Mouse (Mus musculus) midbrain, embryonic 12.5 days (tissue): ENCODE measurements around the gene Chrm3. TPM values are rescaled to one million over a fixed set of nuclear protein-coding genes. Genes with fewer than 3 reads are reported as not detected.
"Not testable (repeated sequence)": the region's sequence is repeated elsewhere in the genome, so short reads cannot be mapped to it uniquely, and the experiment has no call there.

Source experiments
- ATAC-seq: fragments of 200-750 bp; cut with Nextera tagmentation; 2 replicates; pipeline ENCODE4 v1.8.0; 2017; ENCODE audit warnings: low read depth, moderate TSS enrichment, moderate library complexity; ENCODE audit not compliant: low FRiP score
- H3K27ac ChIP-seq: fragments of 300-500 bp; sonication (generic); replicated peaks from 2 replicates; pipeline ENCODE4 v1.5.1; 2016; ENCODE audit warnings: mild to moderate bottlenecking
- H3K27me3 ChIP-seq: fragments of 300-500 bp; sonication (generic); 2 replicates; pipeline ENCODE4 v1.6.1; 2016; ENCODE audit warnings: mild to moderate bottlenecking
- H3K36me3 ChIP-seq: fragments of 300-500 bp; sonication (generic); 2 replicates; pipeline ENCODE4 v1.6.1; 2016
- H3K4me1 ChIP-seq: fragments of 300-500 bp; sonication (generic); 2 replicates; pipeline ENCODE4 v1.6.1; 2016
- H3K4me2 ChIP-seq: fragments of 300-500 bp; sonication (generic); replicated peaks from 2 replicates; pipeline ENCODE4 v1.6.1; 2016; ENCODE audit warnings: mild to moderate bottlenecking, moderate library complexity
- H3K4me3 ChIP-seq: fragments of 300-500 bp; sonication (generic); 2 replicates; pipeline ENCODE4 v1.5.1; 2016; ENCODE audit warnings: mild to moderate bottlenecking
- H3K9ac ChIP-seq: fragments of 300-500 bp; sonication (generic); replicated peaks from 2 replicates; pipeline ENCODE4 v1.6.1; 2016; ENCODE audit warnings: mild to moderate bottlenecking, moderate library complexity
- H3K9me3 ChIP-seq: fragments of 300-500 bp; sonication (generic); 2 replicates; pipeline ENCODE4 v1.6.1; 2016; ENCODE audit warnings: mild to moderate bottlenecking
- WGBS: fragments of 180-500 bp; shearing (Covaris S2); methylation state at CpG from one replicate; pipeline ENCODE4 v1.1.7; 2016; 5-methylcytosine and 5-hydroxymethylcytosine counted together
- microRNA-seq: library from miRNA; unstranded; fragments of <30 nt; microRNA quantifications from one replicate; pipeline ENCODE4, GENCODE M21; 2017
- polyA plus RNA-seq: library from polyadenylated mRNA; unstranded; fragments of >200 nt; fragmentation: Nextera tagmentation; extraction: Ambion mirVana; gene quantifications from 2 replicates; pipeline ENCODE4 v1.2.1, GENCODE M21; 2016

Chrm3 gene
- polyA plus RNA-seq, 1 experiment from 2014 or later: 0.77 TPM

DNA sequence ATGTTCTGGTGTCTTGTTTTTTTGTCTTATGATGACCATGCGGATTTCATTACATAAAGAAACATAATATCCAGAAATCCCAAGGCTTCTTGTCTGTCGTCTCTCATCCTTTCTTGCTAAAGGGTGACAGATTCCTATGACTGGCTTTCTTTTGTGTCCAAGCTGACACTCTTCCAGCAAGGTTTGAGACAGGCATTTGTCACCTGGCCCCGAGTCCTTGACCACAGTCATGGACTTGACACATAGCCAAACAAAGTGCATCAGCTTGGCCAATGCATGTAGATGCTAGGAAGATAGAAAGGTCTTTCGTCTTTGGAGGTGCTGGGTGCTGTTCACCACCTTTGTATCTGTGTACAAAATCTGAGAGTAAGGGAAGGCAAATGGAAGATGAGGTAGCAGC, 480.2 kb downstream of the Chrm3 start:
- Histone ChIP-seq H3K4me1 (no peaks in the 10 kb centered on the region), H3K4me3 (no peak overlapping the region), H3K9ac (no peak overlapping the region), H3K36me3 (no peaks in the 10 kb centered on the region), H3K4me2 (no peak overlapping the region), H3K27ac (no peak overlapping the region), H3K9me3 (no peaks in the 10 kb centered on the region), H3K27me3 (no peaks in the 10 kb centered on the region)
- ATAC-seq: no peak
- WGBS: 88% methylated on average over 4 of the region's 4 CpGs

DNA sequence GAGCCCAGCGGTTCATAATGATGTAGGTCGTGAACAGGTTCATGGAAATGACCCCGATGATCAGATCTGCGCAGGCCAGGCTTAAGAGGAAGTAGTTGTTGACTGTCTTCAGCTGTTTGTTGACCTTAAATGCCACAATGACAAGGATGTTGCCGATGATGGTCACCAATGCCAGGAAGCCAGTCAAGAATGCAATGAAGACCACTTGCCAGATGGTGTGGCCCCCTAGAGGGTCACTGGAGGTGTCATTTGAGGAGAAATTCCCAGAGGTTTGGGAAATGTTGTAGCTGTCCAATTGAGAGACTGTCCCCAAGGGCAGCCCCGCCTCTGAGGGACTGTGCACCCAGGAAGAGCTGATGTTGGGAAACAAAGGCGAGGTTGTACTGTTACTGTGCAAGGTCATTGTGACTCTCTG, 482.0 kb downstream of the Chrm3 start:
- 88% methylated on average over 7 of the region's 7 CpGs for whole genome bisulfite sequencing
- H3K27ac ChIP-seq: no peak overlapping the region
- H3K4me2 ChIP-seq: no peak overlapping the region
- H3K27me3 ChIP-seq: no peaks in the 10 kb centered on the region
- ATAC-seq: no peak
- no peak overlapping the region for H3K9ac ChIP-seq
- H3K9me3 ChIP-seq: no peaks in the 10 kb centered on the region
- no peak overlapping the region for H3K4me3 ChIP-seq
- H3K4me1 ChIP-seq: no peaks in the 10 kb centered on the region
- H3K36me3 ChIP-seq: no peaks in the 10 kb centered on the region

DNA sequence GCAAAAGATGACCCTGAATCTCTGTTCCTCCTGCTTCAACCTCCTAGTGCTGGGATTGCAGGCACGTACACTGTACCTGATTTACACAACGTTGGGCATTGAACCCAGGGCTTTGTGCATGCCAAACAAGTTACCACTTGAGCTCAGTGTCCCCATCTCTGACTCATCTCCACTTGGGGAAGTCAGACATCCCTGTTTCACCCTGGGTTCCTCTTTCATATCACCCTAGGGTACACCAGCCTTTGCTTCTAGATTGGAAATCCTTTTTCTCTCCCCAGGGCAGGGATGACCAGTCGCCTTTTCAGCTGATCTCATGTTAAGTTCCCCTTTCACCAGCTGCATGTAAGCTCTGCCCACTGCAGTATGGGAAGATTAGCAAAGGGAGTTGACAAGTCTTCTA, 487.3 kb downstream of the Chrm3 start:
- ATAC-seq: no peak
- H3K9ac ChIP-seq: no peak overlapping the region
- no peak overlapping the region for H3K27ac ChIP-seq
- no peaks in the 10 kb centered on the region for H3K9me3 ChIP-seq
- 69% methylated on average over 3 of the region's 3 CpGs for WGBS
- H3K36me3 ChIP-seq: no peaks in the 10 kb centered on the region
- no peaks in the 10 kb centered on the region for H3K4me1 ChIP-seq
- no peak overlapping the region for H3K4me2 ChIP-seq
- no peak overlapping the region for H3K4me3 ChIP-seq
- no peaks in the 10 kb centered on the region for H3K27me3 ChIP-seq

DNA sequence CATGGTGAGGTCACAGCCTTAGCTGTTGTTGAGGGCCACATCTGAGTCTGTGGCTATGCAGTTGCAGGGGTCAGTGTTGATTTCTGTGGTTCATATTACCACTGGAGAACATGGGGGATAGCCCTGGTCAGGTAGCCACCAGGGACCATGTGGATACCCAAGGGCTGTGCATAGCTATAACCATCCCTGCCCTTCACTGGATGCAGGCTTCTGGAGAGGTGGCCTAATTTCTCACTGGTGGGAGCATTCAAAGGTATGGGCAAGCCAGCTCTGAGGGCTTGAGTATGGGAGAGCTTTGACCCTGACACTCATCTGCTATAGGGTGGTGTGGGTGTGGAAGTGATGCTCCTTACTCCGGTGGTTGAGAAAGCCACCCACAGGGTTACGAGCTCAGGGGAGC, 494.5 kb downstream of the Chrm3 start:
- no peak for ATAC-seq

DNA sequence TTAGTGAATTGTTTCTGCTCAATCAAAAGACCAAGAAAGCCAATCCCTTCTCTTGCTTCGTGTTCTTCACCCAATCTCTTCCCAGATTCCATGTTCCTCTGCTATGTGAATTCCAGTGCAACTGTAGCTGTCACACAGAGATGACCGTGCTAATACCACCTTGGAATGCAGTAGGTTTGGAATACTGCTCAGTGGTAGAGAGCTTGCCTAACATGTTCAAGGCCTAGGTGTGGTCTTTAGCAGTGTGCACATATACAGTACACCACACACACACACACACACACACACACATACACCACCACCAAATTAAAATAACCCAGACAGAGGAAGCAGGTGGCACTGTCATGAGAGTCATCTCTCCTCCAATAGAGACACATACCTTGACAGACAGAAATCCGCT, 513.1 kb downstream of the Chrm3 start:
- Histone ChIP-seq H3K4me3 (no peak overlapping the region), H3K4me1 (no peaks in the 10 kb centered on the region), H3K27me3 (no peaks in the 10 kb centered on the region), H3K9ac (no peak overlapping the region), H3K36me3 (no peaks in the 10 kb centered on the region), H3K4me2 (no peak overlapping the region), H3K27ac (no peak overlapping the region), H3K9me3 (no peaks in the 10 kb centered on the region)
- peak; percentile 36; the same call in 1 of the 2 replicates for ATAC-seq
- whole genome bisulfite sequencing: 76% methylated on average over 3 of the region's 3 CpGs

More for the DNA sequence above, 494.5 kb downstream of the Chrm3 start:
- Histone ChIP-seq H3K4me3 (no peak overlapping the region), H3K27ac (no peak overlapping the region), H3K9me3 (no peaks in the 10 kb centered on the region), H3K27me3 (no peaks in the 10 kb centered on the region), H3K9ac (no peak overlapping the region), H3K36me3 (no peaks in the 10 kb centered on the region), H3K4me2 (no peak overlapping the region), H3K4me1 (no peaks in the 10 kb centered on the region)
- WGBS: 89% methylated on average over 2 of the region's 2 CpGs

DNA sequence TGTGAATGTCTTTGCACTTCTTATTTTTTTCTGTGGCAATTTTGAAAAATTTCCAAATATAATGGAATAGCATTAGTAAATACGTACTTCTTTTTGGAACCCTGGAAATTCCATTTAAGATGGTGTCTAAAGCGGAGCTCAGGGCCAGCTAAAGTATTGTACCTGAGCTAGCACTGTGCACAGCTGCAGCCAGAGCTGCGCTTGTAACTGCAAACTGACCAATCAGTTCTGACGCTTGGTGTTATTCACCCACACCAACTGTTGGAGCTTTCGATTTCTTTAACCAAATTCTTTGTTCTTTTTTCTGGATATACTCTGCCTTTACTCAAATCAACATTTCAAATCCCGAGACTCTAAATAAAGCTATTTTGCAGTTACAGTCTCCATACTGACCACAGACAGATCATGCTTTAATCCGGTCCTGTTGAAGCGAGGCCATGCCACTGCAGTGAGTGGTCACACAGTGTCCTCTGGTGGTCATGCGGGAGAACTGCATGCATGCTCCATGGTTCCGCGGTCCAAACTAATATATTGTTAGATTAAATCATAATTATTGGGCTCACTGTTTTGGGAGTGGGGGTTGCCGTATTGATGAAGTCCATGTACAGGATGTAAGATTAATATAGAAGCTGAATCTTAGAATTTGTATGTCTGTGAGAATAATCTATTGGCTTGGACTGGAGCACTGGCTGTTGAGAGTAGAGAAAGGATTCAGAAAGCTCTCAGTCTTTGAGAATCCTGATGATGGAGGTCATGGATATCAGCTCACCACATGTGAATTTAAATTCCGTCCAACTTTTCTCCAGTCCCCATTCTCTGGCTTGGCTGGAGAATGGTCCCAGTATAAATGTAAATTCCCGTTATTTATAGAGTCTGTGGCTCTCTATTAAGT, 513.9 kb downstream of the Chrm3 start:
- H3K27ac ChIP-seq: no peak overlapping the region
- no peaks in the 10 kb centered on the region for H3K9me3 ChIP-seq
- peak overlapping the region; percentile 8 for H3K4me2 ChIP-seq
- WGBS: 31% methylated on average over 14 of the region's 14 CpGs
- H3K4me3 ChIP-seq: no peak overlapping the region
- H3K4me1 ChIP-seq: no peaks in the 10 kb centered on the region
- no peaks in the 10 kb centered on the region for H3K27me3 ChIP-seq
- H3K9ac ChIP-seq: no peak overlapping the region
- peak; percentile 86 for ATAC-seq
- H3K36me3 ChIP-seq: no peaks in the 10 kb centered on the region

DNA sequence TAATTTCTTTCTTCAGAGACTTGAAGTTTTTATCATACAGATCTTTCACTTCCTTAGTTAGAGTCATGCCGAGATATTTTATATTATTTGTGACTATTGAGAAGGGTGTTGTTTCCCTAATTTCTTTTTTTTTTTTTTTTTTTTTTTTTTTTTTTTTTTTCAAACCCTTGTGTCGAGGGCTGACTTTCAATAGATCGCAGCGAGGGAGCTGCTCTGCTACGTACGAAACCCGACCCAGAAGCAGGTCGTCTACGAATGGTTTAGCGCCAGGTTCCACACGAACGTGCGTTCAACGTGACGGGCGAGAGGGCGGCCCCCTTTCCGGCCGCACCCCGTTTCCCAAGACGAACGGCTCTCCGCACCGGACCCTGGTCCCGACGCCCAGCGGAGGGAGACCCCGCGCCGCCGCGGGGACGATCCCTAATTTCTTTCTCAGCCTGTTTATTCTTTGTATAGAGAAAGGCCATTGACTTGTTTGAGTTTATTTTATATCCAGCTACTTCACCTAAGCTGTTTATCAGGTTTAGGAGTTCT, 526.4 kb downstream of the Chrm3 start:
- WGBS: 72% methylated on average over 33 of the region's 33 CpGs

DNA sequence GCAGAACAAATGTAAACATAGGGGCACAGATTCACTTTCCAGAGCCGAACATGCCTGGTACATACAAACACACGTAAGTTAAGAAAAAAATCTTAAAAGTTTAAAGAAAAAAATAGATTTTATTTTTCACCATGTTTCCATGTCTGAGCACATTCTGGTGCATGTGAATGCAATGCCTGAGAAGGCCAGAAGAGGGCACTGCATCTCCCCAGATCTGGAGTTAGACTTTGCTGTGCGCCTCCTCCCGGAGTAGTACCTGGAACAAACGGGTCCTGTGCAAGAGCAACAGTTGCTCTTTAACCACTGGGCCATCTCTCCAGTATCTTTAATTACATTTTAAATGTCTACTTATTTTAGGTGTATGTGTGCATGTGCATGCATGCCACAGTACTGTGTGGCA, 534.4 kb downstream of the Chrm3 start:
- no peak overlapping the region for H3K4me2 ChIP-seq
- no peaks in the 10 kb centered on the region for H3K36me3 ChIP-seq
- H3K9me3 ChIP-seq: no peaks in the 10 kb centered on the region
- no peaks in the 10 kb centered on the region for H3K4me1 ChIP-seq
- H3K9ac ChIP-seq: no peak overlapping the region
- ATAC-seq: no peak
- no peaks in the 10 kb centered on the region for H3K27me3 ChIP-seq
- WGBS: 78% methylated on average over 5 of the region's 5 CpGs
- H3K4me3 ChIP-seq: no peak overlapping the region
- H3K27ac ChIP-seq: no peak overlapping the region

More for the DNA sequence above, 526.4 kb downstream of the Chrm3 start:
- not testable (repeated sequence) for H3K4me3 ChIP-seq, H3K4me2 ChIP-seq, H3K9ac ChIP-seq, H3K27ac ChIP-seq, H3K4me1 ChIP-seq, H3K27me3 ChIP-seq, H3K36me3 ChIP-seq, H3K9me3 ChIP-seq
- 0 out of 2 replicates have a peak, but pooled peaks have one; percentile 38 for ATAC-seq

Small RNAs within 50 kb of the gene (microRNA-seq; reads per million reads assigned to microRNA genes)
- 0.93 reads per million for gene Gm24187
